Mouse (Mus musculus): Measurements from ENCODE around the gene Sept11. TPM values are rescaled to one million over a fixed set of nuclear protein-coding genes. Genes with fewer than 3 reads are reported as not detected.
A peak's percentile ranks its signal among the peaks of the same experiment; 100 is the strongest.

The Sept11 gene
- polyA plus RNA-seq, 1 experiment from 2014 or later = 115 TPM

DNA sequence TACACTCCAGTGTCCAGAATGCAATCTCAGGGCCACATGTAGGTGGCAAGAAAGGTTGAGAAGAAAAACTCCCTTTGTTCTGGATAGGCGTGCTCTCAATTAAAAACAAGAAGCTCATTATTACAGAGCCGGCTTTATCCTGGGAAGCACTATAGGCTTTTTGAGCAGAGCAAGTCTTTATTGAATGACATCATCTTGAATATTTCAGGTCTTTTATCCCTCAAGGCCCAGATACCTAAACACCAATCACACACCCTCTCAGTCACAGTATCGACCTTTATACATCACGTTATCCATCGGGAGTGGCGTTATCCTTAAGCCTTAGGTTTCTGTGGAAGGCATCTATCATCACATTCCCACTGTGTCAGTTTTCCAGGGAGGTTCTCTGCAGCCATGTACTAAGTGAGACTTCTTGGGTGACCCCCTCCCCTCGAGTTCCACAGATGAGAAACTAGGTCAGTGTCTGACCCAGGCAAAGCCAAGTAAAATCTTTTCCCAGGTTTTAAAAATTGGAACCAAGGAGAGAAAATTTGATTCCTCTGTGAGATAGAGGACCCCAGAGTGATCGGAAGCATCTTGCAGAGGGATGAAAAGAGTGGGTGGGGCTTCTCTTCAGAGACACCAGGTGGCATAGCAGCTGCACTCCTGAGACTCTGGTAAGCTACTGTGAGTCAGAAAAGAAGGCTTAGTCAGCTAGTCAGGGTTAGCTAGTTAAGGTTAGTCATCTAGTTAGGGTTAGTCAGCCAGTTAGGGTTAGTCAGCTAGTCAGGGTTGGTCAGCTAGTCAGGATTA lies 39.4 kb upstream of the Sept11 start:
- no peaks in the 10 kb centered on the region; the same call in 1 of the 2 replicates for H3K4me1 ChIP-seq (replicated peaks)
- H3K27ac ChIP-seq (ENCODE audit: poor library complexity, severe bottlenecking) = no peak overlapping the region
- H3K4me3 ChIP-seq = no peak overlapping the region
- peaks cover 16% of the 10 kb centered on the region for H3K27me3 ChIP-seq (replicated peaks)
- H3K36me3 ChIP-seq = no peaks in the 10 kb centered on the region
- H3K9ac ChIP-seq = no peak overlapping the region
- no peak for ATAC-seq (ENCODE audit: insufficient number of reproducible peaks, low FRiP score)
- peaks cover 4% of the 10 kb centered on the region; the same call in 1 of the 2 replicates for H3K9me3 ChIP-seq (replicated peaks)
- H3K4me2 ChIP-seq = no peak overlapping the region
- WGBS = 38% methylated on average over 8 of the region's 8 CpGs

GRCm38 (mm10) chr5:93060865-93061264 lies 32.4 kb upstream of the Sept11 start:
- 71% methylated on average over 4 of the region's 4 CpGs for WGBS
- Histone ChIP-seq H3K4me1 (replicated peaks) (no peaks in the 10 kb centered on the region), H3K27ac (ENCODE audit: poor library complexity, severe bottlenecking) (no peak overlapping the region), H3K4me3 (no peak overlapping the region), H3K4me2 (no peak overlapping the region), H3K27me3 (replicated peaks) (no peaks in the 10 kb centered on the region), H3K9me3 (replicated peaks) (peaks cover 4% of the 10 kb centered on the region; the same call in 1 of the 2 replicates), H3K9ac (no peak overlapping the region), H3K36me3 (no peaks in the 10 kb centered on the region)
- peak; percentile 36; the same call in 1 of the 2 replicates for ATAC-seq (ENCODE audit: insufficient number of reproducible peaks, low FRiP score)

DNA sequence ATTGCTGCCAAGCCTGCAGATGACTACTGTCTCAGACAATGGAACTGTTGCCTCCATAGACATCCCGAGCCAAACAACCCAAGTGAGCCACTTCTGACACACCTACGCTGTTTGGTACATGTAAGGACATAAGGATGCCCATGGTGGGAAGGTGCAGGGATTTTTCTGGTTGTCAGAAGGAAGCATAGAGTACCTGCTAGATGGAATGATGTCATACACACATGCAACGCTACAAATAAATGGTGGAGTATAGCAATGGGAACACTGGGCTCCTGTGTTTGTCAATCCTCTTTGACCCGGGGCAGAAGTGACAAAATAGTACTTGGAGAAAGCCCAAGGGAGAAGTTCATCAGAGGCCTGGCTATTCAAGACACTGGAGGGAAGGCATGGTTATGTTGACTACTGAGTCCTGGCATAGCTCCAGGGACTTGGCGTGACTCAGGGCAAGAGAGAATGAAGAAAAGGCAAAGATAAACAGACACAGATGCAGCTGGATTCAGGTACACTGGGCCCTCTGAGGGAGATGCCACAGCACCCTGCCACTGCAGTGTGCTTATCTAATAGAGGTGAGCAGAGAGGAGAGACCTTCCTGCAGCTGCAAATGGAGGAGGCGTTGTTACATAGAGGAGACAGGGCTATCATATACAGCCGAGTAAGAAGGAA lies 15.4 kb upstream of the Sept11 start:
- 72% methylated on average over 7 of the region's 7 CpGs for WGBS
- no peak overlapping the region for H3K9ac ChIP-seq
- H3K4me3 ChIP-seq = no peak overlapping the region
- H3K9me3 ChIP-seq (replicated peaks) = no peaks in the 10 kb centered on the region
- 0 out of 2 replicates have a peak, but pooled peaks cover 4% of the 10 kb centered on the region for H3K4me1 ChIP-seq (replicated peaks)
- no peak overlapping the region for H3K27ac ChIP-seq (ENCODE audit: poor library complexity, severe bottlenecking)
- no peak overlapping the region for H3K4me2 ChIP-seq
- no peak for ATAC-seq (ENCODE audit: insufficient number of reproducible peaks, low FRiP score)
- no peaks in the 10 kb centered on the region for H3K27me3 ChIP-seq (replicated peaks)
- H3K36me3 ChIP-seq = no peaks in the 10 kb centered on the region

- Histone ChIP-seq H3K27me3 (replicated peaks) (no peaks in the 10 kb centered on the region), H3K9ac (no peak overlapping the region), H3K4me2 (no peak overlapping the region), H3K4me1 (replicated peaks) (0 out of 2 replicates have a peak, but pooled peaks cover 4% of the 10 kb centered on the region), H3K36me3 (no peaks in the 10 kb centered on the region), H3K4me3 (no peak overlapping the region), H3K9me3 (replicated peaks) (no peaks in the 10 kb centered on the region), H3K27ac (ENCODE audit: poor library complexity, severe bottlenecking) (no peak overlapping the region)
- WGBS = 87% methylated on average over 3 of the region's 3 CpGs
- ATAC-seq (ENCODE audit: insufficient number of reproducible peaks, low FRiP score) = no peak
These were observed 13.6 kb upstream of the Sept11 start for GRCm38 (mm10) chr5:93079596-93079995.

- WGBS = 44% methylated on average over 4 of the region's 4 CpGs
- H3K9ac ChIP-seq = no peak overlapping the region
- H3K27me3 ChIP-seq (replicated peaks) = no peaks in the 10 kb centered on the region
- no peaks in the 10 kb centered on the region for H3K36me3 ChIP-seq
- H3K4me2 ChIP-seq = no peak overlapping the region
- no peak for ATAC-seq (ENCODE audit: insufficient number of reproducible peaks, low FRiP score)
- 0 out of 2 replicates have a peak, but pooled peaks cover 6% of the 10 kb centered on the region for H3K4me1 ChIP-seq (replicated peaks)
- H3K27ac ChIP-seq (ENCODE audit: poor library complexity, severe bottlenecking) = no peak overlapping the region
- H3K9me3 ChIP-seq (replicated peaks) = no peaks in the 10 kb centered on the region
- no peak overlapping the region for H3K4me3 ChIP-seq
These were observed 8.1 kb upstream of the Sept11 start for GRCm38 (mm10) chr5:93085015-93085598.

DNA sequence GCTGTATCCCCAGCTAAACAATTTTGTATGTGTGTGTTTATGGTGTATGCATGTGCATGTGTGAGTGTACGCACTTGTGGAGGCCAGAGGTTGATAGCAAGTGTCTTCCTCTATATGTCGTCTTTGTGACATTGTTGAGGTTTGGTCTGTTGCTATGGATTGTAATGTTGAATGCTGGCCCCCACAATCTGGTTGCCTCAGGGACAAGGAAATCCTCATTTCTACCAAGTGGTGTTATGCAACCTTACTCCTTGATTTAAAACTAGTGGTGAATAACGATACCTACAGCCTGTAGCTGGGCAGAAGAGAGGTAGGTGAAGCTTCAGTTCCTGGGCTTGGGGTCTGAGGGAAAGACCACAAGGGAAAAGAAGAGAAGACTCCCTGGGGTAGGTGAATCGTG lies 7.3 kb upstream of the Sept11 start:
- H3K4me1 ChIP-seq (replicated peaks) = peaks cover 3% of the 10 kb centered on the region
- no peaks in the 10 kb centered on the region for H3K9me3 ChIP-seq (replicated peaks)
- no peak for ATAC-seq (ENCODE audit: insufficient number of reproducible peaks, low FRiP score)
- H3K27me3 ChIP-seq (replicated peaks) = no peaks in the 10 kb centered on the region
- H3K4me2 ChIP-seq = no peak overlapping the region
- H3K9ac ChIP-seq = no peak overlapping the region
- WGBS = 82% methylated on average over 4 of the region's 4 CpGs
- H3K36me3 ChIP-seq = no peaks in the 10 kb centered on the region
- H3K27ac ChIP-seq (ENCODE audit: poor library complexity, severe bottlenecking) = no peak overlapping the region
- H3K4me3 ChIP-seq = no peak overlapping the region

- Histone ChIP-seq H3K4me1 (replicated peaks) (peaks cover 29% of the 10 kb centered on the region), H3K4me3 (peak overlapping the region; percentile 85; the same call in 1 of the 2 replicates), H3K27ac (ENCODE audit: poor library complexity, severe bottlenecking) (no peak overlapping the region), H3K9me3 (replicated peaks) (no peaks in the 10 kb centered on the region), H3K9ac (0 out of 2 replicates have a peak overlapping the region, but pooled peaks have one; percentile 92), H3K36me3 (no peaks in the 10 kb centered on the region), H3K27me3 (replicated peaks) (no peaks in the 10 kb centered on the region), H3K4me2 (peak overlapping the region; percentile 96)
- no peak for ATAC-seq (ENCODE audit: insufficient number of reproducible peaks, low FRiP score)
- 52% methylated on average over 3 of the region's 3 CpGs for WGBS
These were observed 2.0 kb upstream of the Sept11 start for GRCm38 (mm10) chr5:93091266-93091665.

GRCm38 (mm10) chr5:93092147-93092781 lies 973 bp upstream of the Sept11 start:
- Histone ChIP-seq H3K36me3 (no peaks in the 10 kb centered on the region), H3K27ac (ENCODE audit: poor library complexity, severe bottlenecking) (peak overlapping the region; percentile 88), H3K9ac (peak overlapping the region; percentile 92), H3K9me3 (replicated peaks) (no peaks in the 10 kb centered on the region), H3K27me3 (replicated peaks) (no peaks in the 10 kb centered on the region), H3K4me2 (peak overlapping the region; percentile 96), H3K4me3 (peak overlapping the region; percentile 85), H3K4me1 (replicated peaks) (peaks cover 39% of the 10 kb centered on the region)
- 4% methylated on average over 28 of the region's 28 CpGs for WGBS
- ATAC-seq (ENCODE audit: insufficient number of reproducible peaks, low FRiP score) = peak; percentile 27; the same call in 1 of the 2 replicates

GRCm38 (mm10) chr5:93093638-93094527 lies 646 bp downstream of the Sept11 start:
- H3K36me3 ChIP-seq = no peaks in the 10 kb centered on the region
- peak overlapping the region; percentile 88 for H3K27ac ChIP-seq (ENCODE audit: poor library complexity, severe bottlenecking)
- H3K9me3 ChIP-seq (replicated peaks) = no peaks in the 10 kb centered on the region
- H3K4me2 ChIP-seq = peak overlapping the region; percentile 96
- H3K9ac ChIP-seq = peak overlapping the region; percentile 92
- H3K4me1 ChIP-seq (replicated peaks) = peaks cover 55% of the 10 kb centered on the region
- WGBS = under 1% methylated on average over 50 of the region's 50 CpGs
- no peaks in the 10 kb centered on the region for H3K27me3 ChIP-seq (replicated peaks)
- ATAC-seq (ENCODE audit: insufficient number of reproducible peaks, low FRiP score) = peak; percentile 42
- peak overlapping the region; percentile 85 for H3K4me3 ChIP-seq

DNA sequence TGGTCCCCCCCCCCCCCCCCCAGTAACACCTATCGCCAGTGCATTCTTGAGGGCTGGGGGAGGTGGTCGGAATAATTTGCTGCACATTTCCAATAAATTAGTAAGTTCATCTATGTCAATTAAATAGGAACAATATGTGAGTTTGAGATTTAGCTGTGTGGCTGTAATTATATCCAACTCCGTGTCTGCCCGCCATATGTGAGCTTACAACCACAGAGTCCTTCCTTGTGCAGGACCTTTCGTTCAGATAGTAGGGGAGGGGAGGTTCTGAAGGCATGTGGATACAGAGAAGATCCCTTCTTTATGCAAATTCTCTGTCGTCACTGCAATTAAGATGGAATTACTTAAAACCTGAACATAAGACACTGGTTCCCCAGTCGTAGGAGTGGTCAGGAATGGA lies 2.1 kb downstream of the Sept11 start:
- no peaks in the 10 kb centered on the region for H3K9me3 ChIP-seq (replicated peaks)
- peak overlapping the region; percentile 96 for H3K4me2 ChIP-seq
- no peaks in the 10 kb centered on the region for H3K36me3 ChIP-seq
- no peak for ATAC-seq (ENCODE audit: insufficient number of reproducible peaks, low FRiP score)
- no peak overlapping the region for H3K27ac ChIP-seq (ENCODE audit: poor library complexity, severe bottlenecking)
- H3K9ac ChIP-seq = no peak overlapping the region; the same call in 1 of the 2 replicates
- peak overlapping the region; percentile 85 for H3K4me3 ChIP-seq
- no peaks in the 10 kb centered on the region for H3K27me3 ChIP-seq (replicated peaks)
- H3K4me1 ChIP-seq (replicated peaks) = peaks cover 65% of the 10 kb centered on the region
- WGBS = 75% methylated on average over 7 of the region's 7 CpGs
